Mouse (Mus musculus): ENCODE measurements around the gene Gm21887. TPM values are rescaled to one million over a fixed set of nuclear protein-coding genes. Genes with fewer than 3 reads are reported as not detected.
"Not testable (repeated sequence)": the region's sequence is repeated elsewhere in the genome, so short reads cannot be mapped to it uniquely, and the experiment has no call there.

Gm21887 gene
- total and polyA plus RNA-seq, 3 experiments, result 60.4 to 724 (median 398) TPM

DNA sequence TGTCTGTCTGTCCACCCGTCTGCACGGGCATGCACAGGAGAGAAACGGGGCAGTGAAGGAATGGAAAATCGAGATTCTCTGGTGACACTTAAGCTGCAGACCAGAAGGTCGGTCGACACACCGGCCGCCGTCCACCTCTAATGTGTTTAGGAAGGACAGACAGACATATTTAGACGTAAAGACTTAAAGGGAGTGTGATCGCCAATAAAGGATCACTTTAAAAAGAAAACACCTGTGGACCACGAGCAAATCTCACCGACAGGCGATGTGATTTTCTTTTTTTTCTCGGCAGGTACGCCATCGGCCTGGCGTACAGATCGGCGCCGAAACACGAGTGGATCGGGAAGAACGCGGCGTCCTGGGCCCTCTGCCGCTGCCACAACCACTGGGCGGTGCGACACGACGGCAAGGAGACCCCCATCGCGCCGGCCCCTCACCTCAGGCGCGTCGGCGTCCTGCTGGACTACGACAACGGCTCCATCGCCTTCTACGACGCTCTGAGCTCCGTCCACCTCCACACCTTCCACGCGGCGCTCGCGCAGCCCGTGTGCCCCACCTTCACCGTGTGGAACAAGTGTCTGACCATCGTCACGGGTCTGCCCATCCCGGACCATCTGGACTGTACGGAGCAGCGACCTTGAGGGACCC lies 20.8 kb upstream of the Gm21887 start:
- H3K79me2 ChIP-seq (replicated peaks; ENCODE audit: control insufficient read depth, extremely low read depth, insufficient read depth, poor library complexity, severe bottlenecking); H3K27me3 ChIP-seq (replicated peaks); H3K4me2 ChIP-seq (ENCODE audit: insufficient read depth, low read depth, poor library complexity, severe bottlenecking); H3K27ac ChIP-seq (ENCODE audit: insufficient read depth, low read depth); dilution Hi-C loops (cut with MboI; ENCODE audit: extremely low pct_ligation_motif_present, extremely low pct_unique_long_range_greater_than_20kb, low sequenced_read_pairs); H3K9ac ChIP-seq (ENCODE audit: insufficient read depth, low read depth); in situ Hi-C loops (cut with MboI; ENCODE audit: low pct_ligation_motif_present, low pct_unique_long_range_greater_than_20kb, low sequenced_read_pairs): not testable (repeated sequence)
- peak; percentile 12 for DNase-seq (ENCODE audit: extremely low read depth)
- Histone ChIP-seq H3K4me3 (replicated peaks in 1 of 3; ENCODE audit: low read depth in 2 of 3, low read length in 2 of 3, poor library complexity in 1 of 3) (peak overlapping the region in 1 of 3 experiments; percentile 10), H3K4me1 (ENCODE audit: control insufficient read depth in 1 of 2, insufficient read depth in 2 of 2) (peaks cover 15 to 30% of the 10 kb centered on the region in 2 experiments), H3K36me3 (replicated peaks in 1 of 2; ENCODE audit: control insufficient read depth in 1 of 2, insufficient read depth in 1 of 2, low read length in 1 of 2) (peaks cover 29 to 40% of the 10 kb centered on the region in 2 experiments), H3K9me3 (replicated peaks; ENCODE audit: low read length) (peaks cover 36% of the 10 kb centered on the region)

DNA sequence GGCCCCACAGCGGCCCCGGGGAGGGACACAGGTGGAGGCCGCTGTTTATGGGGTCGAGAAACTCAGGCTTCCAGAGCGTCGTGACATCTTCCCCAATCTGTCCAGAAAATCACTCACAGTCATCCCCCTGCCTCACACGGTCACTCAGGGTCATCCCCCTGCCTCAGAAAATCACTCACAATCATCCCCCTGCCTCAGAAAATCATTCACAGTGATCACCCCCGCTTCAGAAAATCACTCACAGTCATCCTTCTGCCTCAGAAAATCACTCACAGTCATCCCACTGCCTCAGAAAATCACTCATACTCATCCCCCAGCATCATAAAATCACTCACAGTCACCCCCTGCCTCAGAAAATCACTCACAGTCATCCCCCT lies 20.3 kb upstream of the Gm21887 start:
- Histone ChIP-seq H3K36me3 (replicated peaks in 1 of 2; ENCODE audit: control insufficient read depth in 1 of 2, insufficient read depth in 1 of 2, low read length in 1 of 2) (peaks cover 29 to 40% of the 10 kb centered on the region in 2 experiments), H3K4me1 (ENCODE audit: control insufficient read depth in 1 of 2, insufficient read depth in 2 of 2) (peaks cover 15 to 30% of the 10 kb centered on the region in 2 experiments), H3K9me3 (replicated peaks; ENCODE audit: low read length) (peaks cover 40% of the 10 kb centered on the region), H3K4me3 (replicated peaks in 1 of 3; ENCODE audit: low read depth in 2 of 3, low read length in 2 of 3, poor library complexity in 1 of 3) (peak overlapping the region in 1 of 3 experiments; percentile 10)
- peak; percentile 29 for DNase-seq (ENCODE audit: extremely low read depth)
- H3K4me2 ChIP-seq (ENCODE audit: insufficient read depth, low read depth, poor library complexity, severe bottlenecking); H3K79me2 ChIP-seq (replicated peaks; ENCODE audit: control insufficient read depth, extremely low read depth, insufficient read depth, poor library complexity, severe bottlenecking); in situ Hi-C loops (cut with MboI; ENCODE audit: low pct_ligation_motif_present, low pct_unique_long_range_greater_than_20kb, low sequenced_read_pairs); H3K27me3 ChIP-seq (replicated peaks); H3K9ac ChIP-seq (ENCODE audit: insufficient read depth, low read depth); H3K27ac ChIP-seq (ENCODE audit: insufficient read depth, low read depth); dilution Hi-C loops (cut with MboI; ENCODE audit: extremely low pct_ligation_motif_present, extremely low pct_unique_long_range_greater_than_20kb, low sequenced_read_pairs): not testable (repeated sequence)

DNA sequence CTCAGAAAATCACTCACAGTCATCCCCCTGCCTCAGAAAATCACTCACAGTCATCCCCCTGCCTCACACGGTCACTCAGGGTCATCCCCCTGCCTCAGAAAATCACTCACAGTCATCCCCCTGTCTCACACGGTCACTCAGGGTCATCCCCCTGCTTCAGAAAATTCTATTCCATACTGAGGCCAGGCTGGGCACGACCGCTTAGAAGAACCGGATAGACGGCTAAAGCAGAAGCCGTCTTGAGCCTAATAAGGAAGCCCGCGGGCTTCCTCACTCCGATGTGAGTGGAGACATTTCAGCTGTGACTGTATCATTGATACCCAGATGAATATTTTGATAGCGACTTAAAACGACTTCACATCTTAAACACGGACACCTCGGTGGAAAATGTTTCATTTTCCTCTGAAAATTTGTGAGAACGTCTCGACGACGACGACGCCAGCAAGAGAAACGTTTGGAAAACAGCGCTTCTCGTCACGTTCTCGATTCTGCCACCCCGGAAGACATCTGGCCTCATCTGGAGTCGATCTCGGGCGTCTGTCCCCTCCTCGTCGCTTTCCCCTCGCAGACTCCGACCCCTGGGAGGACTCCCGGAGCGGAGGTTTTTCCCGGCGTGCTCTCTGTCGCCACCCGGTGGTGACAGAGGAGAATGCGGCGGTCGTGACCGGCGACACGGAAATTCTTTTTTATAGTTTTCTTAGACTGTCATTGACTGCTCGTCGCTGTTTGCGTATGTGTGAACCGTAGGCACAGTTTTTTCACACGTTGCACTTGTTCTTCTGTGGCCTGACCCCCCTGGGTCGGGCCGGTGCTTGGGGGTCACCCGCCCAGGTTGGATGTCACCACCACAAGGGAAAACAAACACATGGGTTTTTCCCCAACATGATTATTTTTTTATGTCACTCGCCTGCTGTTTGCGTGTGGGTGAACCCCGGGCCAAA lies 19.5 kb upstream of the Gm21887 start:
- Histone ChIP-seq H3K4me2 (ENCODE audit: insufficient read depth, low read depth, poor library complexity, severe bottlenecking) (peak overlapping the region; percentile 82), H3K4me1 (ENCODE audit: control insufficient read depth in 1 of 2, insufficient read depth in 2 of 2) (peaks cover 15 to 30% of the 10 kb centered on the region in 2 experiments), H3K9ac (ENCODE audit: insufficient read depth, low read depth) (peak overlapping the region; percentile 44), H3K4me3 (replicated peaks in 1 of 3; ENCODE audit: low read depth in 2 of 3, low read length in 2 of 3, poor library complexity in 1 of 3) (peak overlapping the region; percentile 30 to 46 (median 41)), H3K9me3 (replicated peaks; ENCODE audit: low read length) (peaks cover 39% of the 10 kb centered on the region), H3K27ac (ENCODE audit: insufficient read depth, low read depth) (peak overlapping the region; percentile 60), H3K36me3 (replicated peaks in 1 of 2; ENCODE audit: control insufficient read depth in 1 of 2, insufficient read depth in 1 of 2, low read length in 1 of 2) (peaks cover 26 to 35% of the 10 kb centered on the region in 2 experiments)
- H3K79me2 ChIP-seq (replicated peaks; ENCODE audit: control insufficient read depth, extremely low read depth, insufficient read depth, poor library complexity, severe bottlenecking); H3K27me3 ChIP-seq (replicated peaks); in situ Hi-C loops (cut with MboI; ENCODE audit: low pct_ligation_motif_present, low pct_unique_long_range_greater_than_20kb, low sequenced_read_pairs); dilution Hi-C loops (cut with MboI; ENCODE audit: extremely low pct_ligation_motif_present, extremely low pct_unique_long_range_greater_than_20kb, low sequenced_read_pairs): not testable (repeated sequence)
- peak; percentile 94 for DNase-seq (ENCODE audit: extremely low read depth)

DNA sequence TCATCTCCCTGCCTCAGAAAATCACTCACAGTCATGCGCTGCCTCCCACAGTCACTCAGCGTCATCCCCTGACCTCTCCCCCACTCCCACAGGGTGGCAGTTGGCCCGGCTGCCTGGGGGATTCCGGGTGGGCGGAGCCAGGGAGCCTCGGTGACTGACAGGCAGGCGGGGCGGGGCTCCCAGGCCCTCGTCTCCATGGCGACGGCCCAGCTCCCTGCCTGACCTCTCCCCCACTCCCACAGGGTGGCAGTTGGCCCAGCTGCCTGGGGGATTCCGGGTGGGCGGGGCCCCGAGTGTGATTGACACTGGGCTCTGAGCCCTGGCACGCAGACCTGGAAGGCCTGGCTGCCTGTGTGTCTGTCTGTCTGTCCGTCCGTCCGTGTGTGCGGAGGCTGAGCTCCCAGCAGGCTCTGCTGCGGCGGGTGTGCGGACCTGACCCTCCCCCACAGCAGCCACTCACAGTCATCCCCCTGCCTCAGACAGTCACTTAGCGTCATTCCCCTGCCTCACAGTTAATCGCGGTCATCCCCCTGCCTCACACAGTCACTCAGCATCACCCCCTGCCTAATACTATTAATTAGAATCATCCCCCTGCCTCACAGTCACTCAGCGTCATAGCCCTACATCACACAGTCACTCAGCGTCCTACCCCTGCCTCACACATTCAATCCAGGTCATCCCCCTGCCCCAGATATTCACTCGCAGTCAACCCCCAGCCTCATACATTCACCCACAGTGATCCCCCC lies 18.2 kb upstream of the Gm21887 start:
- Histone ChIP-seq H3K27ac (ENCODE audit: insufficient read depth, low read depth) (peak overlapping the region; percentile 89), H3K9me3 (replicated peaks; ENCODE audit: low read length) (peaks cover 37% of the 10 kb centered on the region), H3K4me3 (replicated peaks in 1 of 3; ENCODE audit: low read depth in 2 of 3, low read length in 2 of 3, poor library complexity in 1 of 3) (peak overlapping the region; percentile 41 to 89 (median 59)), H3K36me3 (replicated peaks in 1 of 2; ENCODE audit: control insufficient read depth in 1 of 2, insufficient read depth in 1 of 2, low read length in 1 of 2) (peaks cover 20 to 31% of the 10 kb centered on the region in 2 experiments), H3K4me2 (ENCODE audit: insufficient read depth, low read depth, poor library complexity, severe bottlenecking) (peak overlapping the region; percentile 82), H3K9ac (ENCODE audit: insufficient read depth, low read depth) (peak overlapping the region; percentile 44), H3K4me1 (ENCODE audit: control insufficient read depth in 1 of 2, insufficient read depth in 2 of 2) (peaks cover 17 to 29% of the 10 kb centered on the region in 2 experiments)
- in situ Hi-C loops (cut with MboI; ENCODE audit: low pct_ligation_motif_present, low pct_unique_long_range_greater_than_20kb, low sequenced_read_pairs); H3K79me2 ChIP-seq (replicated peaks; ENCODE audit: control insufficient read depth, extremely low read depth, insufficient read depth, poor library complexity, severe bottlenecking); H3K27me3 ChIP-seq (replicated peaks); dilution Hi-C loops (cut with MboI; ENCODE audit: extremely low pct_ligation_motif_present, extremely low pct_unique_long_range_greater_than_20kb, low sequenced_read_pairs): not testable (repeated sequence)
- peak; percentile 99 for DNase-seq (ENCODE audit: extremely low read depth)

DNA sequence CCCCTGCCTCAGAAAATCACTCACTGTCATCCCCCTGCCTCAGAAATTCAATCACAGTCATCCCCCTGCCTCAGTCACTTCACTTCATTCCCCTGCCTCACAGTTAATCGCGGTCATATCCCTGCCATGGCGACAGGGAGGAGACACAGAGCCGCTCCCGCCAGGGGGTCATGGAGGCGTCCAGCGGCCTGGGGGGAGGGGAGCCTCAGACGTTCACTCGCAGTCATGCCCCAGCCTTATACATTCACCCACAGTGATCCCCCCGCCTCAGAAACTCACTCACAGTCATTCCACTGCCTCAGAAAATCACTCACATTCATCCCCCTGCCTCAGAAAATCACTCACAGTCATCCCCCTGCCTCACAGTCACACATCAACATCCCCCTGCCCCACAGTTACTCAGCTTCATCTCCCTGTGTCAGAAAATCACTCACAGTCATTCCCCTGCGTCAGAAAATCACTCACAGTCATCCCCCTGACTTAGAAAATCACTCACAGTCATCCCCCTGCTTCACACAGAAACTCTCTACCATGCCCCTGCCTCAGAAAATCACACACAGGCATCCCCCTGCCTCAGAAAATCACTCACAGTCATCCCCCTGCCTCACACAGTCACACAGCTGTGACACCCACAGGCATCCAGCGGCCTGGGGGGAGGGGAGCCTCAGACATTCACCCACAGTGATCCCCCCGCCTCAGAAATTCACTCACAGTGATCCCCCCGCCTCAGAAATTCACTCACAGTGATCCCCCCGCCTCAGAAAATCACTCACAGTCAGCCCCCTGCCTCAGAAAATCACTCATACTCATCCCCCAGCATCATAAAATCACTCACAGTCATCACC lies 17.2 kb upstream of the Gm21887 start:
- H3K36me3 ChIP-seq (replicated peaks in 1 of 2; ENCODE audit: control insufficient read depth in 1 of 2, insufficient read depth in 1 of 2, low read length in 1 of 2), result peaks cover 16 to 27% of the 10 kb centered on the region in 2 experiments
- H3K27ac ChIP-seq (ENCODE audit: insufficient read depth, low read depth); H3K4me3 ChIP-seq (replicated peaks in 1 of 3; ENCODE audit: low read depth in 2 of 3, low read length in 2 of 3, poor library complexity in 1 of 3); dilution Hi-C loops (cut with MboI; ENCODE audit: extremely low pct_ligation_motif_present, extremely low pct_unique_long_range_greater_than_20kb, low sequenced_read_pairs); H3K27me3 ChIP-seq (replicated peaks); H3K4me2 ChIP-seq (ENCODE audit: insufficient read depth, low read depth, poor library complexity, severe bottlenecking); H3K79me2 ChIP-seq (replicated peaks; ENCODE audit: control insufficient read depth, extremely low read depth, insufficient read depth, poor library complexity, severe bottlenecking); H3K9ac ChIP-seq (ENCODE audit: insufficient read depth, low read depth); DNase-seq (ENCODE audit: extremely low read depth); in situ Hi-C loops (cut with MboI; ENCODE audit: low pct_ligation_motif_present, low pct_unique_long_range_greater_than_20kb, low sequenced_read_pairs): not testable (repeated sequence)
- H3K9me3 ChIP-seq (replicated peaks; ENCODE audit: low read length), result peaks cover 40% of the 10 kb centered on the region
- peaks cover 21 to 27% of the 10 kb centered on the region in 2 experiments for H3K4me1 ChIP-seq (ENCODE audit: control insufficient read depth in 1 of 2, insufficient read depth in 2 of 2)
